Mouse (Mus musculus) midbrain, embryonic 13.5 days (tissue): Measurements from ENCODE around the gene Sema4g. TPM values are rescaled to one million over a fixed set of nuclear protein-coding genes. Genes with fewer than 3 reads are reported as not detected.

ENCODE experiments used
- ATAC-seq: fragments of 200-750 bp; cut with Nextera tagmentation; 2 replicates; pipeline ENCODE4 v1.8.0; 2017; ENCODE audit warnings: mild to moderate bottlenecking, moderate TSS enrichment, moderate library complexity
- H3K27ac ChIP-seq: fragments of 300-500 bp; sonication (generic); 2 replicates; pipeline ENCODE4 v1.5.1; 2015; ENCODE audit warnings: inconsistent platforms, mild to moderate bottlenecking, moderate library complexity
- H3K27me3 ChIP-seq: fragments of 300-500 bp; sonication (generic); 2 replicates; pipeline ENCODE4 v1.6.1; 2015; ENCODE audit warnings: mild to moderate bottlenecking, inconsistent platforms
- H3K36me3 ChIP-seq: fragments of 300-500 bp; sonication (generic); 2 replicates; pipeline ENCODE4 v1.6.1; 2015; ENCODE audit warnings: mild to moderate bottlenecking, inconsistent platforms
- H3K4me1 ChIP-seq: fragments of 300-500 bp; sonication (generic); replicated peaks from 2 replicates; pipeline ENCODE4 v1.6.1; 2015; ENCODE audit warnings: inconsistent platforms
- H3K4me2 ChIP-seq: fragments of 300-500 bp; sonication (generic); replicated peaks from 2 replicates; pipeline ENCODE4 v1.6.1; 2015; ENCODE audit warnings: moderate library complexity, mild to moderate bottlenecking, inconsistent platforms
- H3K4me3 ChIP-seq: fragments of 300-500 bp; sonication (generic); replicated peaks from 2 replicates; pipeline ENCODE4 v1.5.1; 2015; ENCODE audit warnings: mild to moderate bottlenecking, inconsistent platforms
- H3K9ac ChIP-seq: fragments of 300-500 bp; sonication (generic); replicated peaks from 2 replicates; pipeline ENCODE4 v1.6.1; 2015; ENCODE audit warnings: mild to moderate bottlenecking, inconsistent platforms
- H3K9me3 ChIP-seq: fragments of 300-500 bp; sonication (generic); 2 replicates; pipeline ENCODE4 v1.6.1; 2016; ENCODE audit warnings: mild to moderate bottlenecking, inconsistent platforms
- WGBS: fragments of 180-500 bp; shearing (Covaris S2); methylation state at CpG from one replicate; pipeline ENCODE4 v1.1.7; 2015; 5-methylcytosine and 5-hydroxymethylcytosine counted together
- polyA plus RNA-seq: library from polyadenylated mRNA; unstranded; fragments of >200 nt; fragmentation: Nextera tagmentation; extraction: Ambion mirVana; gene quantifications from 2 replicates; pipeline ENCODE4 v1.2.1, GENCODE M21; 2015

The Sema4g gene
- polyA plus RNA-seq, 1 experiment from 2014 or later, result 13.4 TPM

GRCm38 (mm10) chr19:45016341-45017215, 27.7 kb downstream of the Sema4g start:
- H3K4me1 ChIP-seq, result peaks cover 74% of the 10 kb centered on the region

GRCm38 (mm10) chr19:45017216-45017771, 28.4 kb downstream of the Sema4g start:
- H3K9ac ChIP-seq, result peak overlapping the region; percentile 81
- ATAC-seq, result peak; percentile 74
- no peaks in the 10 kb centered on the region for H3K9me3 ChIP-seq
- 0 out of 2 replicates have a peak, but pooled peaks cover 7% of the 10 kb centered on the region for H3K36me3 ChIP-seq
- H3K4me3 ChIP-seq, result peak overlapping the region; percentile 59
- 0% methylated on average over 26 of the region's 27 CpGs for WGBS
- H3K4me2 ChIP-seq, result peak overlapping the region; percentile 78
- H3K27me3 ChIP-seq, result no peaks in the 10 kb centered on the region
- H3K4me1 ChIP-seq, result peaks cover 76% of the 10 kb centered on the region
- peak overlapping the region; percentile 97 for H3K27ac ChIP-seq

More at GRCm38 (mm10) chr19:45016341-45017215, 27.7 kb downstream of the Sema4g start:
- Histone ChIP-seq H3K27ac (peak overlapping the region; percentile 97), H3K4me3 (peak overlapping the region; percentile 59), H3K27me3 (no peaks in the 10 kb centered on the region), H3K9me3 (no peaks in the 10 kb centered on the region), H3K36me3 (peaks cover 9% of the 10 kb centered on the region), H3K9ac (peak overlapping the region; percentile 81), H3K4me2 (peak overlapping the region; percentile 78)
- ATAC-seq, result peak; percentile 52
- WGBS, result under 1% methylated on average over 17 of the region's 18 CpGs

GRCm38 (mm10) chr19:45017909-45018308, 29.0 kb downstream of the Sema4g start:
- no peaks in the 10 kb centered on the region for H3K27me3 ChIP-seq
- ATAC-seq, result peak; percentile 77
- H3K9me3 ChIP-seq, result no peaks in the 10 kb centered on the region
- peak overlapping the region; percentile 59 for H3K4me3 ChIP-seq
- H3K4me1 ChIP-seq, result peaks cover 70% of the 10 kb centered on the region
- peaks cover 13% of the 10 kb centered on the region; the same call in 1 of the 2 replicates for H3K36me3 ChIP-seq
- peak overlapping the region; percentile 97 for H3K27ac ChIP-seq
- H3K4me2 ChIP-seq, result peak overlapping the region; percentile 78
- WGBS, result under 1% methylated on average over 44 of the region's 48 CpGs
- peak overlapping the region; percentile 81 for H3K9ac ChIP-seq

- H3K27me3 ChIP-seq, result no peaks in the 10 kb centered on the region
- H3K27ac ChIP-seq, result peak overlapping the region; percentile 97
- ATAC-seq, result peak; percentile 25; the same call in 1 of the 2 replicates
- peak overlapping the region; percentile 78 for H3K4me2 ChIP-seq
- H3K9ac ChIP-seq, result peak overlapping the region; percentile 81
- H3K36me3 ChIP-seq, result peaks cover 14% of the 10 kb centered on the region
- H3K4me3 ChIP-seq, result peak overlapping the region; percentile 59
- peaks cover 69% of the 10 kb centered on the region for H3K4me1 ChIP-seq
- H3K9me3 ChIP-seq, result no peaks in the 10 kb centered on the region
- WGBS, result under 1% methylated on average over 13 of the region's 13 CpGs
Measured at GRCm38 (mm10) chr19:45018351-45018831, 29.5 kb downstream of the Sema4g start.

- H3K27me3 ChIP-seq, result no peaks in the 10 kb centered on the region
- H3K36me3 ChIP-seq, result peaks cover 32% of the 10 kb centered on the region
- no peak overlapping the region for H3K27ac ChIP-seq
- no peak for ATAC-seq
- peak overlapping the region; percentile 44; the same call in 1 of the 2 replicates for H3K9ac ChIP-seq
- peak overlapping the region; percentile 22 for H3K4me2 ChIP-seq
- peaks cover 57% of the 10 kb centered on the region for H3K4me1 ChIP-seq
- H3K9me3 ChIP-seq, result no peaks in the 10 kb centered on the region
- WGBS, result 75% methylated on average over 6 of the region's 6 CpGs
- no peak overlapping the region for H3K4me3 ChIP-seq
Measured at GRCm38 (mm10) chr19:45020348-45020747, 31.4 kb downstream of the Sema4g start.

- WGBS, result 94% methylated on average over 15 of the region's 15 CpGs
Measured at GRCm38 (mm10) chr19:45021362-45021761, 32.5 kb downstream of the Sema4g start.

GRCm38 (mm10) chr19:45023993-45024392, 35.1 kb downstream of the Sema4g start:
- H3K9ac ChIP-seq, result no peak overlapping the region
- no peak overlapping the region for H3K4me3 ChIP-seq
- no peaks in the 10 kb centered on the region for H3K27me3 ChIP-seq
- H3K27ac ChIP-seq, result no peak overlapping the region
- H3K9me3 ChIP-seq, result no peaks in the 10 kb centered on the region
- no peak; the same call in 1 of the 2 replicates for ATAC-seq
- peaks cover 35% of the 10 kb centered on the region for H3K4me1 ChIP-seq
- WGBS, result 89% methylated on average over 11 of the region's 11 CpGs
- H3K36me3 ChIP-seq, result peaks cover 68% of the 10 kb centered on the region
- H3K4me2 ChIP-seq, result no peak overlapping the region

More at GRCm38 (mm10) chr19:45021362-45021761, 32.5 kb downstream of the Sema4g start:
- no peaks in the 10 kb centered on the region for H3K27me3 ChIP-seq
- no peaks in the 10 kb centered on the region for H3K9me3 ChIP-seq
- no peak overlapping the region for H3K4me3 ChIP-seq
- peaks cover 47% of the 10 kb centered on the region for H3K4me1 ChIP-seq
- H3K4me2 ChIP-seq, result peak overlapping the region; percentile 22; the same call in 1 of the 2 replicates
- no peak overlapping the region for H3K27ac ChIP-seq
- H3K9ac ChIP-seq, result peak overlapping the region; percentile 44; the same call in 1 of the 2 replicates
- peaks cover 42% of the 10 kb centered on the region for H3K36me3 ChIP-seq
- ATAC-seq, result no peak

- Histone ChIP-seq H3K9me3 (no peaks in the 10 kb centered on the region), H3K36me3 (peaks cover 68% of the 10 kb centered on the region), H3K9ac (no peak overlapping the region), H3K4me1 (peaks cover 27% of the 10 kb centered on the region), H3K4me2 (no peak overlapping the region), H3K27me3 (no peaks in the 10 kb centered on the region), H3K27ac (no peak overlapping the region), H3K4me3 (no peak overlapping the region)
- no peak for ATAC-seq
- WGBS, result 91% methylated on average over 20 of the region's 20 CpGs
Measured at GRCm38 (mm10) chr19:45024775-45025174, 35.9 kb downstream of the Sema4g start.

- no peaks in the 10 kb centered on the region for H3K9me3 ChIP-seq
- no peak overlapping the region for H3K4me3 ChIP-seq
- no peak overlapping the region for H3K4me2 ChIP-seq
- peaks cover 21% of the 10 kb centered on the region for H3K4me1 ChIP-seq
- H3K9ac ChIP-seq, result no peak overlapping the region
- 94% methylated on average over 37 of the region's 37 CpGs for WGBS
- peaks cover 68% of the 10 kb centered on the region for H3K36me3 ChIP-seq
- ATAC-seq, result no peak
- H3K27me3 ChIP-seq, result no peaks in the 10 kb centered on the region
- H3K27ac ChIP-seq, result no peak overlapping the region
Measured at GRCm38 (mm10) chr19:45025937-45026568, 37.2 kb downstream of the Sema4g start.

- WGBS, result 86% methylated on average over 6 of the region's 6 CpGs
- no peak overlapping the region for H3K4me2 ChIP-seq
- no peak overlapping the region for H3K9ac ChIP-seq
- peaks cover 61% of the 10 kb centered on the region for H3K36me3 ChIP-seq
- H3K27me3 ChIP-seq, result no peaks in the 10 kb centered on the region
- H3K27ac ChIP-seq, result no peak overlapping the region
- no peak for ATAC-seq
- H3K9me3 ChIP-seq, result no peaks in the 10 kb centered on the region
- peaks cover 13% of the 10 kb centered on the region; the same call in 1 of the 2 replicates for H3K4me1 ChIP-seq
- H3K4me3 ChIP-seq, result no peak overlapping the region
Measured at GRCm38 (mm10) chr19:45026958-45027670, 38.2 kb downstream of the Sema4g start.

GRCm38 (mm10) chr19:45027848-45028247, 38.9 kb downstream of the Sema4g start:
- no peak overlapping the region for H3K4me3 ChIP-seq
- no peaks in the 10 kb centered on the region for H3K27me3 ChIP-seq
- peaks cover 56% of the 10 kb centered on the region for H3K36me3 ChIP-seq
- no peaks in the 10 kb centered on the region for H3K9me3 ChIP-seq
- no peak for ATAC-seq
- H3K4me2 ChIP-seq, result no peak overlapping the region
- 75% methylated on average over 6 of the region's 6 CpGs for WGBS
- H3K9ac ChIP-seq, result no peak overlapping the region
- no peak overlapping the region for H3K27ac ChIP-seq
- H3K4me1 ChIP-seq, result peaks cover 14% of the 10 kb centered on the region; the same call in 1 of the 2 replicates
